Mouse (Mus musculus) thymus, postnatal 4 days (tissue): ENCODE results near the gene Ptpn1.

Source experiments
- DNase-seq: peaks from one replicate; pipeline ENCODE4 v3.0.0; 2021

Gene Ptpn1

GRCm38 (mm10) chr2:167931985-167932726, at the start of gene Ptpn1:
TSS of gene Ptpn1 (plus strand) at chr2:167932057.
- peak; percentile 100 for DNase-seq

- no peak for DNase-seq
Measured at GRCm38 (mm10) chr2:167886485-167886884, 45.4 kb upstream of the Ptpn1 start.

- peak; percentile 73 for DNase-seq
Measured at GRCm38 (mm10) chr2:167887516-167888347, 44.1 kb upstream of the Ptpn1 start.

DNA sequence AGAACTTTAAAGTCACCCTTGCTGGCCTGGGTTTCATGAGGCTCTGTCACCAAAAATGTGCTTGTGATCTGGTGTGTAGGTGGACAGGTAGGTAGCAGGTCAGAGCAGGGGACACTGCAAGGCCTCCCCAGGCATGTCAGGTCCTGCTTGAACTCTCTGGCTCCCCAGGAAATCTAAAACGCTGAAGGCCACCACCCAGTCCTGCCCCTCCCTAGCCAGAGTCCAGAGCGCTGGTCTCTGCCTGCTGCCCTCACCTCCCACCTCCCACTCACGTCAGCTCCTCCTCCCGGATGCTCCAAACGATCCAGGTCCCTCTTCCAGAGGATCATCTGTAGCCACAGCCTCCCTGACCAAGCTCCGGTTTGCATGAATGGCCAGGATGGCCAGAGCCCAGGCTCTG, 43.0 kb upstream of the Ptpn1 start:
- DNase-seq = no peak

DNA sequence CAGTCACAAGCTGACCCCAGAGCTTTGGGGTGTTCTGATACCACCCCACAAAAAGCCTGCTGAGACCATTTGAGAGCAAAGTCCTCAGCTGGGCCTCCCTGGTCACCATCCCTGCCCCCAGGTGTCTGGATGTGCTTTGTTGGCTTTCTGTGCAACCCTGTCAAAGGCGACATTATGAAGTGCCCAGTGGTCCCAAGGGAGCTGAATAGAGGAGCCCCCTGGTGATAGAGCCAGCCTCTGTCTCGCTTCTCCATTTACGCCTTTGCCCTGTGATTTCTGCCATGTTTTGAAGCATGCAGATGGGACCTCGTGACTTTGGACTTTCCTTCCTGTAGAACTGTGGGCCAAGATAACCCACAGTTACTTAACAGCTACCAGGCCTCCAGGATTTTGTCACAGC, 42.0 kb upstream of the Ptpn1 start:
- no peak for DNase-seq

- peak; percentile 84 for DNase-seq
Measured at GRCm38 (mm10) chr2:167891908-167892307, 39.9 kb upstream of the Ptpn1 start.

DNA sequence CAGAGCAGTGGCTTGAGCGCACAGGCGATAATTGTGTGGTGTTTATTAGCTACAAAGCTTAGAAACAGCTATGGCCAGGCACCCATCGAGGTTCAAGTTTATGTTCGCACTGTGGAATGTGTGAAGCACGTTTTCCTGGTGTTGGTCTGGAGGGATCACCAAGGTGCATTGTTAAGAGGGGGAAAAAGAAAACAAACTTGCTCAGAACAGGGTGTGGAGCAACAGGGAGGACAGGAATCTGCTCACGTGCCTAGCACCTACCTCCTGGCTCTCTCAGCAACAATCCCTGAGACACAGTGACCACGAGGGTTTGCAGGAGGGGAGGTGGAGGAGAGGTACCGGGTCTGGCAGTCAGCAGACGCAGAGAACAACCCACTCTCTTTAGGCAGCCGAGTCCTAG, 38.2 kb upstream of the Ptpn1 start:
- no peak for DNase-seq

GRCm38 (mm10) chr2:167894948-167895372, 36.9 kb upstream of the Ptpn1 start:
- DNase-seq = peak; percentile 94

- no peak for DNase-seq
Measured at GRCm38 (mm10) chr2:167897896-167898295, 34.0 kb upstream of the Ptpn1 start.

DNA sequence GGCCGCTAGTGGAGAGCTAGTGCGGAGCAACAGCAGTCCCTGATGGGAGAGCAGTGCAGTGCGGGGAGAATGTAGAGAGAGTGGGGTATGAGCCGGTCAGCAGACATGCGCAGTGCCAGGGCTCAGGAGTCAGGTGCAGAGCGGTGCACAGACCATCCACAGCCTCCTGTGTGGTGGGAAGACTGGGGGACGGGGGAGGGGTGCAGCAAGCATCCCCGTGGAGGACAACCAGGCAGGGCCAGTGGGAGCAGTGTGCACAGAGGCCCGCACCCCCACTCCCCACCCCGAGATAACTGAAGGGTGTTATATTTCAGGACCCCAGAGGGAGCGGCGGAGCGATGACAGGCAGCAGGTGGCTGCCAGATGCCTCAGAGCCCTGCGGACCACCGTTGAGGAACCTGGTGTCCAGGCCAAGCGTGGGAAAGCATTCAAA, 31.9 kb upstream of the Ptpn1 start:
- no peak for DNase-seq

DNA sequence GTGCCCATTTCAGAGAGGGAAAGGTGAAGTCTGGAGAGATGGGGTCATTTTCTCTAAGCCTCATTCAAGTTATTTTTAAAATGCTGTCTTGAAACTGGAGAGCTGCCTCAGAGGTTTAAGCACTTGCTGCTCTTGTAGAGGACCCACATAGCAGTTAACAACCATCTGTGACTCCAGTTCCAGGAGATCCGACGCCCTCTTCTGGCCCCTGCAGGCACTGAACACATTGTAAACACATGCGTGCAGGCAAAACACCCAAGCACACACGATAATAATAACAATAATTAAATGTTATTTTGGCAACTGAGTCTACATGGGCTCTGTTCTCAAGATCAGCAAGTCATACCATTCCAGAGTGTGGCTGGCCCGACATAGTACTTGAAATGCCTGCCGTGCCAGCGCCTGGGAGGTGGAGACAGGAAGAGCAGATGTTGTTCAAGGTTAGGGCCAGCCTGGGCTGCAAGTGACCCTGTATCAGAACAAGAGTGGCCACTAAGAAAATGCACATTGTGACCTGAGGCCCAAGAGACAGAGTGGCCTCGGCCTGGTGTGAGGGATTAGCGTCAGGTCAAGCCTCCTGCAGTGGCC, 29.6 kb upstream of the Ptpn1 start:
- DNase-seq = no peak

DNA sequence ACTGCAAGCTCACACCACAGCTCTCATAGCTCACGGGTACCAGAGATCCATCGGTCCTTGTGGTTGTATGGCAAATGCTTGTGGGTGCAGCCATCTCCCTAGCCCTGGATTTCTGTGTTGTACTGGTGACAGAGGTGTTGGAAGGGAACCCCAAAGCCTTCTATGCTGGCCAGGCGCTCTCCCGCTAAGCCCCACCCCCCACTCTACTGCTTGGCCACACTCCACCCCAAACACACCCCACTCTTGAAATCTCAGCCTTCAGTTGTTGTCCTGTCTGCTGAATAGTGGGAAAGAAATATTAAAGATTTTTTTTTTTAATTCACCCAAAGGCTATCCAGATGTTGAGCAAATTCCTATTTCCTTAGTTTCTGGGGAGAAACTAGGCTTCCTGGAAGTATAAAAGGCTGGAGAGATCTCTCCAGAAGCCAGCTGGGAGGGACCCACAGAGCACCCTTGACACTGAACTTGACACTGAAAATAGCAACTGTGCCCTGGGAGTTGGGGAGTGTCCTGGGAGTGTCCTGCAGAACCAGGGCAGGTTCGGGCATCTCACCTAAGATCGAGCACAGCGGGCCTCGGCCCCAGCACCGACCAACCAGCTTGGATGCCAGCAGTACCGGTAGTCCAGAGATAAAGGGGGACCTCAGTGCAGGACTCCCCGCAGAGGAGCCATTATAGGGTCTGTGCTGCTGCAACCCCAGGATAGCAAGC, 28.5 kb upstream of the Ptpn1 start:
- DNase-seq = no peak

DNA sequence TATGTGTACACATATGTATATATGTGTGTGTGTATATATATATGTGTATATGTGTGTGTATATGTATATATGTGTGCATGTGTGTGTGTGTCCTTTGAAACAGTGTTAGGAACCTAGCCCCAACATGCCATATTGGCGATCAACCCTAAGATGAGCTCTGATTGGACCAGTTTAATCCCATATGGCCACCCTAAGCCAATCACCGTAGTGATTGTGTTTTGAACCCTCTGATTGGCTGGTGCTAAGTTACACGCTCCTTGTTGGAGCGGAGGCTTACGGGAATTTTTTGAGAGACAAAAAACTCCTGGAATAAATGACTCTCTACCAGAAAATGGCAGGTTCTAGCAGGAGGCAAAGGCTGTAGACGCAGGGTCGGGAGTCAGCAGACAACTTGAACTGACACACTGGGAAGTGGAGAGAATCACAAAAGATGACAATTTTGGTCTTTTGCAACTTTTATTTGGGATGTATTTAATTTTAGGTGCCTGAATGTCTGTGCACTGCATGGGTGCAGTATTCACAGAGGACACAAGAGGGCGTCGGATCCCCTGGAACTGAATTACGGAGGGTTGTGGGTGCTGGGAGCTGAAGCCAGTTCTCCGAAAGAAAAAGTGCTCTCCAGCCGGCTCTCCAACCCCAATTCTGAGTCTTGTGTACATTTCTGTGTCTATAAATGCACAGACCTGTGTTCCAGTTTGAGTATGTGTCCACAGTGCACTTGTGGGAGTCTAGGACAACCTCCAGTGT, 27.1 kb upstream of the Ptpn1 start:
- DNase-seq = no peak

DNA sequence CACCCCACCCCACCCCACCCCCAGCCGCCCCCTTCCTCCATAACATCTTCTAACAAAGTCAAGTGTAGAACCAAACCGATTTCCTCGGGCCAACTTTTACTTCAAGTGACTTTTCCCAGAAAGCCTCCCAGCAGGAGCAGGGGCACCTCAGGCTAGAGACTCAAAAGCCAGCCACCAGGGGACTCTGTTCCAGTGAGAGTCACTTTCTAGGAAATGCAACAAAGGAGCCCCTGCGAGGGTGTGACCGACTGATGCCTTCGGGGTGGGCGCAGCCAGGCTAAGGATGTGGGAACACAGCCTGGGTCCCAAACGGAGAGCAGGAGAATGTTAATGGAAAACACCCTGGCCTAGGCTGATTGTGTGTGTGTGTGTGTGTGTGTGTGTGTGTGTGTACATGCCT, 26.3 kb upstream of the Ptpn1 start:
- DNase-seq = no peak

DNA sequence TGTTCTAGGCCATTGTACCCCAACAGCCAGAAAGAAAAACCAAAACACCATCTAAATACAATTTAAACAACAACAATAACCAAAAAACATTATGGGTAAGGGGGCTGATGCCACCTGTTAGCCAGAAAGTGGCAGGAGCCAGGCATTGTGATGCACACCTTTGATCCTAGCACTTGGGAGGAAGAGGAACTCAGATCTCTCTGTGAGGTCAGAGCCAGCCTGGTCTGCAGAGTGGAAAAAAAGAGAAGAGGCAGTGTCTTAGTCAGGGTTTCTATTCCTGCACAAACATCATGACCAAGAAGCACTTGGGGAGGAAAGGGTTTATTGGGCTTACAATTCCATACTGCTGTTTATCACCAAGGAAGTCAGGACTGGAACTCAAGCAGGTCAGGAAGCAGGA, 25.1 kb upstream of the Ptpn1 start:
- no peak for DNase-seq

- no peak for DNase-seq
Measured at GRCm38 (mm10) chr2:167909531-167910177, 22.2 kb upstream of the Ptpn1 start.

DNA sequence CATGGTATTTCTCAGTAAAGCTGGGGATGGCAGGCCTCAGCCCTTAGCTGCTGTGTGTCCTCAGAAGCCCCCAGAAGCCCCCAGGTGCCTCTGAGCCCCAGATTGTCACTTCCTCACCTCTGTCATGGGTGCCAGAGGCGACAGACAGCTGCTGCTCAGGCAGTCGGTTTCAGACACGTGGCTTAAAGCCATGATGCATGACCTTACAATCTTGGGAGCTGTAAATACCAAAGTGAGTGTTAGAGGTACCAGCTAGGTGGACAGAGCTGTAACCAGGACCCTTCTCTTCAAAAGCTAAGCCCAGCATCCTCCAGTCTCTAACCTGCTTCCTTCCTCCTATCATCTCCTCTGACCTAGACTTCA, 21.7 kb upstream of the Ptpn1 start:
- no peak for DNase-seq

- no peak for DNase-seq
Measured at GRCm38 (mm10) chr2:167911511-167911910, 20.3 kb upstream of the Ptpn1 start.

GRCm38 (mm10) chr2:167919081-167919480, 12.8 kb upstream of the Ptpn1 start:
- DNase-seq = no peak

GRCm38 (mm10) chr2:167920041-167920440, 11.8 kb upstream of the Ptpn1 start:
- no peak for DNase-seq

DNA sequence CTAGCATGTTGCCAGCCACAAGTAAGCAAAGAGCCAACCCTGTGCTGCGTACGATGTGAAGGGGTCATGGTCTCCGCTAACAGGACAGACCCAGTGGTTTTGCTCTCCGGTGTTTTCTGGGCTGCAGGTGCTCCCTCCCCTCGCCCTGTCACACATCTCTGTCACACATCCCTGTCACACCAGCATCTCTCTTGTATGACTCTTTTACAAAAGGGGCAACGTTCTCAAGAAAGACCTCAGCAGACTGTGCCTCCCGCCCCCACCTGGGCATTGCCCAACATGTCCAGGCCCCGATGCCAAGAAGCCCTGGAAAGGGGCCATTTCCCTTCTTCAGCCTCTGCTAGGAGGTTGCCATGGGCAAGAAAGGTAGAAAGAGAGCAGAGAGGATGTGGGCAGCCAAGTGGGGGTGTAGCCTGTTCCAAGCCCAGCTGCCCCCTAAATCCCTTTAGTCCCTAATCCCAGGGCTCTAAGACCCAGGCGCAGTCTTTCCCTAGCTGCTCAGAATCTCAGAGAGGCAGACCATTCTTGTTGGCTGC, 10.8 kb upstream of the Ptpn1 start:
- DNase-seq = no peak

DNA sequence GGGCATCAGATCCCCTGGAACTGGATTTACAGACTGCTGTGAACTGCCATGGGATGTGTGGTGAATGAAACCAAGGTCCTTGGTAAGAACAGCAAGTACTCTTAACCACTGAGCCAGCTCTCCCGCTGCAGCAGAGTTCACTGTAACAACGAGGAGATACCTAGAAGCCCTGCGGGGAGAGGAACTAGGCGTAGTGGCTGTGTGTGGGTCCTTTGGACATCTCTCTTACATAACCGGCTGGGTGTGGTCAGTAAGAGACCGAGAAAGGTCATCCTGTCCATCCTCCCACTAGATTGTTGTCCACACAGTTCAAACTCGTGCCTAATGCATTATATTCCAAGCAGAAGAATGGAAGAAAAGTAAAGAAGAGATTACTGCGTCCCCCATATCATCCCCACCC, 10.0 kb upstream of the Ptpn1 start:
- DNase-seq = no peak
